Mouse (Mus musculus): ENCODE results near the gene Mrpl42. TPM values are rescaled to one million over a fixed set of nuclear protein-coding genes. Genes with fewer than 3 reads are reported as not detected.

Mrpl42 gene
- total and polyA plus RNA-seq, 3 experiments, result 14.5 to 113 (median 109) TPM

GRCm38 (mm10) chr10:95536222-95536541 lies 34.4 kb upstream of the Mrpl42 start:
- ATAC-seq (ENCODE audit: extremely low read depth, insufficient number of reproducible peaks, low FRiP score, poor library complexity, severe bottlenecking), result no peak
- Histone ChIP-seq H3K27me3 (ENCODE audit: insufficient read depth, low read length) (no peaks in the 10 kb centered on the region), H3K4me3 (ENCODE audit: low read depth, low read length) (no peak overlapping the region), H3K36me3 (replicated peaks) (peaks cover 14% of the 10 kb centered on the region), H3K9me3 (replicated peaks) (no peaks in the 10 kb centered on the region), H3K4me1 (ENCODE audit: insufficient read depth, low read depth, low read length) (peaks cover 36% of the 10 kb centered on the region)
- TF ChIP-seq CTCF (IDR thresholded peaks at IDR 0.05; ENCODE audit: low read depth, low read length) (no peak), TAL1 (conservative IDR thresholded peaks at IDR 0.05; ENCODE audit: low read depth, low read length) (no peak), POLR2AphosphoS5 (IDR thresholded peaks at IDR 0.05; ENCODE audit: insufficient replicate concordance, low read depth, low read length) (no peak), GATA2 (IDR thresholded peaks at IDR 0.05; ENCODE audit: borderline replicate concordance, low read depth, low read length) (no peak), GATA1 (IDR thresholded peaks at IDR 0.05; ENCODE audit: borderline replicate concordance, low read length) (no peak)
- DNase-seq (ENCODE audit: low spot score), result no peak

- no peak overlapping the region for H3K4me3 ChIP-seq (ENCODE audit: low read depth, low read length)
- H3K9me3 ChIP-seq (replicated peaks), result no peaks in the 10 kb centered on the region
- H3K4me1 ChIP-seq (ENCODE audit: insufficient read depth, low read depth, low read length), result peaks cover 38% of the 10 kb centered on the region
- no peak for DNase-seq (ENCODE audit: low spot score)
- peaks cover 16% of the 10 kb centered on the region for H3K36me3 ChIP-seq (replicated peaks)
- no peaks in the 10 kb centered on the region for H3K27me3 ChIP-seq (ENCODE audit: insufficient read depth, low read length)
- ATAC-seq (ENCODE audit: extremely low read depth, insufficient number of reproducible peaks, low FRiP score, poor library complexity, severe bottlenecking), result no peak
- TF ChIP-seq CTCF (IDR thresholded peaks at IDR 0.05; ENCODE audit: low read depth, low read length), result no peak
- TF ChIP-seq TAL1 (conservative IDR thresholded peaks at IDR 0.05; ENCODE audit: low read depth, low read length), result no peak
- no peak for TF ChIP-seq POLR2AphosphoS5 (IDR thresholded peaks at IDR 0.05; ENCODE audit: insufficient replicate concordance, low read depth, low read length)
- no peak for TF ChIP-seq GATA1 (IDR thresholded peaks at IDR 0.05; ENCODE audit: borderline replicate concordance, low read length)
- TF ChIP-seq GATA2 (IDR thresholded peaks at IDR 0.05; ENCODE audit: borderline replicate concordance, low read depth, low read length), result no peak
These were observed 33.9 kb upstream of the Mrpl42 start for GRCm38 (mm10) chr10:95535399-95536221.

- no peak for DNase-seq (ENCODE audit: low spot score)
- no peak for TF ChIP-seq POLR2AphosphoS5 (IDR thresholded peaks at IDR 0.05; ENCODE audit: insufficient replicate concordance, low read depth, low read length)
- TF ChIP-seq GATA2 (IDR thresholded peaks at IDR 0.05; ENCODE audit: borderline replicate concordance, low read depth, low read length), result no peak
- no peak for TF ChIP-seq TAL1 (conservative IDR thresholded peaks at IDR 0.05; ENCODE audit: low read depth, low read length)
- TF ChIP-seq GATA1 (IDR thresholded peaks at IDR 0.05; ENCODE audit: borderline replicate concordance, low read length), result no peak
- TF ChIP-seq CTCF (IDR thresholded peaks at IDR 0.05; ENCODE audit: low read depth, low read length), result no peak
- Histone ChIP-seq H3K36me3 (replicated peaks) (peaks cover 20% of the 10 kb centered on the region), H3K9me3 (replicated peaks) (no peaks in the 10 kb centered on the region), H3K4me3 (ENCODE audit: low read depth, low read length) (no peak overlapping the region), H3K4me1 (ENCODE audit: insufficient read depth, low read depth, low read length) (peaks cover 41% of the 10 kb centered on the region), H3K27me3 (ENCODE audit: insufficient read depth, low read length) (no peaks in the 10 kb centered on the region)
- ATAC-seq (ENCODE audit: extremely low read depth, insufficient number of reproducible peaks, low FRiP score, poor library complexity, severe bottlenecking), result no peak
These were observed 31.6 kb upstream of the Mrpl42 start for GRCm38 (mm10) chr10:95533382-95533781.

- TF ChIP-seq CTCF (IDR thresholded peaks at IDR 0.05; ENCODE audit: low read depth, low read length) (no peak), POLR2AphosphoS5 (IDR thresholded peaks at IDR 0.05; ENCODE audit: insufficient replicate concordance, low read depth, low read length) (no peak)
- ATAC-seq (ENCODE audit: extremely low read depth, insufficient number of reproducible peaks, low FRiP score, poor library complexity, severe bottlenecking), result no peak
- peaks cover 20% of the 10 kb centered on the region for H3K36me3 ChIP-seq (replicated peaks)
- no peaks in the 10 kb centered on the region for H3K27me3 ChIP-seq (ENCODE audit: insufficient read depth, low read length)
- H3K9me3 ChIP-seq (replicated peaks), result no peaks in the 10 kb centered on the region
- peaks cover 36% of the 10 kb centered on the region for H3K4me1 ChIP-seq (ENCODE audit: insufficient read depth, low read depth, low read length)
- no peak overlapping the region for H3K4me3 ChIP-seq (ENCODE audit: low read depth, low read length)
- DNase-seq (ENCODE audit: low spot score), result no peak
These were observed 31.2 kb upstream of the Mrpl42 start for GRCm38 (mm10) chr10:95532916-95533315.

GRCm38 (mm10) chr10:95530551-95531121 lies 28.9 kb upstream of the Mrpl42 start:
- DNase-seq (ENCODE audit: low spot score), result no peak
- Histone ChIP-seq H3K4me3 (ENCODE audit: low read depth, low read length) (no peak overlapping the region), H3K36me3 (replicated peaks) (peaks cover 28% of the 10 kb centered on the region), H3K4me1 (ENCODE audit: insufficient read depth, low read depth, low read length) (peaks cover 39% of the 10 kb centered on the region), H3K27me3 (ENCODE audit: insufficient read depth, low read length) (no peaks in the 10 kb centered on the region), H3K9me3 (replicated peaks) (no peaks in the 10 kb centered on the region)
- ATAC-seq (ENCODE audit: extremely low read depth, insufficient number of reproducible peaks, low FRiP score, poor library complexity, severe bottlenecking), result no peak
- TF ChIP-seq GATA2 (IDR thresholded peaks at IDR 0.05; ENCODE audit: borderline replicate concordance, low read depth, low read length) (no peak), POLR2AphosphoS5 (IDR thresholded peaks at IDR 0.05; ENCODE audit: insufficient replicate concordance, low read depth, low read length) (no peak), GATA1 (IDR thresholded peaks at IDR 0.05; ENCODE audit: borderline replicate concordance, low read length) (no peak)

GRCm38 (mm10) chr10:95526495-95527122 lies 24.9 kb upstream of the Mrpl42 start:
- no peaks in the 10 kb centered on the region for H3K9me3 ChIP-seq (replicated peaks)
- ATAC-seq (ENCODE audit: extremely low read depth, insufficient number of reproducible peaks, low FRiP score, poor library complexity, severe bottlenecking), result no peak
- no peaks in the 10 kb centered on the region for H3K27me3 ChIP-seq (ENCODE audit: insufficient read depth, low read length)
- DNase-seq (ENCODE audit: low spot score), result no peak
- H3K4me1 ChIP-seq (ENCODE audit: insufficient read depth, low read depth, low read length), result peaks cover 24% of the 10 kb centered on the region
- H3K36me3 ChIP-seq (replicated peaks), result peaks cover 33% of the 10 kb centered on the region
- TF ChIP-seq GATA2 (IDR thresholded peaks at IDR 0.05; ENCODE audit: borderline replicate concordance, low read depth, low read length), result no peak
- no peak for TF ChIP-seq TAL1 (conservative IDR thresholded peaks at IDR 0.05; ENCODE audit: low read depth, low read length)
- TF ChIP-seq CTCF (IDR thresholded peaks at IDR 0.05; ENCODE audit: low read depth, low read length), result no peak
- no peak for TF ChIP-seq POLR2AphosphoS5 (IDR thresholded peaks at IDR 0.05; ENCODE audit: insufficient replicate concordance, low read depth, low read length)
- TF ChIP-seq GATA1 (IDR thresholded peaks at IDR 0.05; ENCODE audit: borderline replicate concordance, low read length), result no peak
- H3K4me3 ChIP-seq (ENCODE audit: low read depth, low read length), result no peak overlapping the region
